Mouse (Mus musculus): ENCODE data around the gene Cul4a. TPM values are rescaled to one million over a fixed set of nuclear protein-coding genes. Genes with fewer than 3 reads are reported as not detected.

The Cul4a gene
- polyA plus RNA-seq (2012; rRNA removed), result 53.4 and 60.0 TPM in 2 replicates

GRCm38 (mm10) chr8:13105087-13105881 lies at the start of gene Cul4a, which contains the start of gene Pcid2:
TSS of gene Cul4a (plus strand) at chr8:13105621.
TSS of gene Pcid2 (minus strand) at chr8:13105459.

GRCm38 (mm10) chr8:13060441-13061150 lies 44.8 kb upstream of the Cul4a start, which contains the start of gene Proz:
TSS of gene Proz (plus strand) at chr8:13060914.

GRCm38 (mm10) chr8:13158718-13159376 lies 53.4 kb downstream of the Cul4a start, which contains the start of gene Lamp1:
TSS of gene Lamp1 (plus strand) at chr8:13159161.

Other genes starting within 250 kb of the Cul4a start
- gene Mcf2l, start 231.8 kb upstream of the Cul4a start, polyA plus RNA-seq (2012; rRNA removed), result 151 and 170 TPM in 2 replicates
- 0.23 and 0.32 TPM in 2 replicates for gene F7, start 79.6 kb upstream of the Cul4a start, polyA plus RNA-seq (2012; rRNA removed)
- gene F10, start 68.3 kb upstream of the Cul4a start, polyA plus RNA-seq (2012; rRNA removed), result 0.12 and 0.19 TPM in 2 replicates
- gene Proz, start 44.7 kb upstream of the Cul4a start, polyA plus RNA-seq (2012; rRNA removed), result 0.17 and 0.28 TPM in 2 replicates
- gene Pcid2, start 162 bp upstream of the Cul4a start, polyA plus RNA-seq (2012; rRNA removed), result 32.4 and 34.2 TPM in 2 replicates
- gene Lamp1, start 53.5 kb downstream of the Cul4a start, polyA plus RNA-seq (2012; rRNA removed), result 300 and 305 TPM in 2 replicates
- gene Grtp1, start 95.0 kb downstream of the Cul4a start, polyA plus RNA-seq (2012; rRNA removed), result 13.8 and 16.2 TPM in 2 replicates
- gene Adprhl1, start 148.5 kb downstream of the Cul4a start, polyA plus RNA-seq (2012; rRNA removed), result 0.19 and 1.1 TPM in 2 replicates
- 46.3 and 48.8 TPM in 2 replicates for gene Dcun1d2, start 182.5 kb downstream of the Cul4a start, polyA plus RNA-seq (2012; rRNA removed)
- 35.2 and 36.1 TPM in 2 replicates for gene Tmco3, start 182.6 kb downstream of the Cul4a start, polyA plus RNA-seq (2012; rRNA removed)
- gene Tfdp1, start 233.1 kb downstream of the Cul4a start, polyA plus RNA-seq (2012; rRNA removed), result 139 and 142 TPM in 2 replicates

Data from central nervous system, embryonic 18 days (tissue).